Mouse (Mus musculus) erythroblast, adult 5-6 weeks (primary cell): ENCODE data around the gene Tmem129. TPM values are rescaled to one million over a fixed set of nuclear protein-coding genes. Genes with fewer than 3 reads are reported as not detected.

ENCODE experiments used
- ATAC-seq: replicated peaks from 2 replicates; pipeline ENCODE4 v1.8.0; 2016; ENCODE audit warnings: moderate number of reproducible peaks, mild to moderate bottlenecking, moderate TSS enrichment, inconsistent platforms; ENCODE audit not compliant: poor library complexity, low FRiP score, severe bottlenecking
- total RNA-seq, 2 experiments: library from RNA; stranded (forward) in 1 of 2; stranded (reverse) in 1 of 2; fragments of 150-400 nt in 1 of 2; fragments of 200-764, 138-1000 nt in 1 of 2; gene quantifications; 2 replicates each; pipeline versions ENCODE4 v1.2.3 to v1.2.4; 2015 to 2017; ENCODE audit warnings: low replicate concordance in 2 of 2

Gene Tmem129
- total RNA-seq (2015; ENCODE audit: low replicate concordance) (10.0 and 12.3 TPM in 2 replicates), total RNA-seq (2017; ENCODE audit: low replicate concordance) (10.1 and 14.2 TPM in 2 replicates)

DNA sequence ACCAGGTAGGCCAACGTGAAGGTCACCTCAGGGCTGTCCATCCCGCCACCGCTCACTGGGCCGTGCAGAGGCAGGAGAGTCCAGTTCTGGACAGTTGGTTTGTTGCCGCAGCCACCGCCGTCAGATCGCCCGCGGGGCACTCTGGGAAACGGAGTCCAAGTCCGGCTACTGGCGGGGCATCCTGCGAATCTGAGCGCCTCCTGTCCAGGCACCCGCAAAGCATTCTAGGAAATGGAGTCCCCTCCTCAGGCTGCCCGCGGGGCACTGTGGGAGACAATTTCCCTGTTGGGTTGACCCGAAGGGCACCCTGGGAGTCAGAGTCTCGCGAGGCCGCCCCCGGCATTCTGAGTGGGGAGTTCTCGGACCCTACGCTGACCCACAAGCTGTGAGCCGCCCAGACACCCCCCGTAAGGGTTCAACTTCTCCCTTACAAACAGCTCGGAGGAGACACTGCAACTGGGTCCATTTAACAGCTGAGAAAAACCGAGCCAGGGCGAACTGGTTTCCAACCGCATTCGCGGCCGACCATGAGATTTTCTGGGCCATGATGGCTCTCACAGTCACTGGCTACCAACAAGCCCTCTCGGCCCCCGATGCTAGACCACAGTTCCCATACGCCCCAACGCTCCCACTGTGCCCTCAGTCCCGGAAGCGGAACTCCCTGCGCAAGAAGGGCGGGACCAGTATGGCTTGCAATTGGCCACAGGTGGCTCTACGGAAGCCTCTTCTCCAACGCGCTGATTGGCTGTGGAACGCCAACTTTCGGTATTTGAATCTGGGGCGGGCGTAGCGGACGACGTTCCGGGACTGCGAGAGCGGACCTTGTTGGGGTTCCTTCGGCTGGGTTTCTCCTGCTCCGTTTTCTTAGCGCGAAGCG, at the start of gene Tmem129, which contains the start of gene Tacc3:
TSS of gene Tmem129 (minus strand) at position 630 of the 877 bp plus-strand sequence.
TSS of gene Tacc3 (plus strand) at position 342 of the 877 bp plus-strand sequence.
- peak; percentile 85 for ATAC-seq

DNA sequence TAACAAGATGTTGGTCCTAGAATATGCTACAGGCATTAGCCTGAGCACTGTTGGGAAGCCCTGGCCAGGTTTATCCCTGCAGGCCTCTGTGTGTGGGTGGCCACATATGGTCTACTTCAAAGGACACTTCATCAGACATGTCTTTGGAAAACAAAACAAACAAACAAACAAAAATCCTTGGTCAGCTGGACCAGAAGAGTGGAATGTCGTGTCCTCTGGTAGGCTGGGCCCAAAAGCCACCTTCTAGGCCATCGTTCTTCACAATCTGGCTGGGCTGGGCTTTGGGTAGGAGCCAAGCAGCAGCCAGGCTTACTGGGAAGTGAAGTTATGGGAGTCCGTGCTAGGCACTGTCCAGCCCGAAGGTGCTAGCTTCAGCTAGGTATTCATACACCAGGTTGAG, 48.9 kb upstream of the Tmem129 start:
- ATAC-seq = no peak

DNA sequence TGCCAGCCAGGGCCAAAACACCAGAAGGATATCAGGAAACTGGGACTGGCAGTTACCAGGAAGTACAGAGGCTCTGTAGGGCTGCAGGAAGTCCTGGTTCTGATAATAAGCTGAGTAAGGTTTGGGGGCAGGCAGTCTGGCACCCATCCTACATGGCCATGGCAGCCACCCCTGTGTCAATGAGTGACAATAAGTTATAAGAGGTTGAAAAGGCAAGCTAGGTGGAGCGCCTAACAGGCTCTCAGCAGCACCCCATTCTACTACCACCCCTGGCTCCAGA, 48.1 kb upstream of the Tmem129 start:
- no peak for ATAC-seq

DNA sequence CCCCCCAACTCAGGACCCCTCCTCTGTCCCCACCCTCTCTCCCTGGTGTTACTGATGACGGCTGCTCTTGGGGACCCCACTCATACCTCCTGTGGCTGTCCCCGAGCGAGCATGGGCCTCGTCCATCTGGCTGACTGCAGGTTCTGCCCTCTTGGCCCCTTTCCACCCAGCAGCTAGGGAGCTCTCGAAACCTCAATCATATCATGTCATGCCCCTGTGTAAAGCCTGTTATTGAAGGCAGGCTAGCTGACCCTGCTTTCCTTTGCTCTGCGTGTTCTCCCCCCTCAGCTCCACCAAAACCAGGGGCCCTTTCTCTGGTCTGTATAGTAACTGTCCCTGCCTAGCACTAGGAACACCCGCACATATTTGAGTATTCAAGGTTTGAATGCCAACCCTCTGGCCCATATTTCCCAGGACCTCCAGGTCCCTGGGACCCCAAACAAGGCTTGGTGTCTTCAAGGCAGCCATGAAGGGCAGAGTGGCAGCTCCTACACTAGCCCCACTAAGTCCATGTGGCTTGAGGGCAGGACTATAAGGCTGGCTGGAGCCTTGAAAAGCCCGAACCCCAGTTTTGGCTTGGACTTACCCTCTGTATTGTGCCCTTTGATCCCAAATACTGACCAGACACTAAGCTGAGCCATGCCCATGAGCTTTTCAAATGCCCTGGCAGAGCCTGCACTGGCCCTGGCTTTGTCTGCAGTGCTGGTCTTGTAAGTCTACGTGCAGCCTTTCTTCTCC, 47.6 kb upstream of the Tmem129 start:
- ATAC-seq = no peak

DNA sequence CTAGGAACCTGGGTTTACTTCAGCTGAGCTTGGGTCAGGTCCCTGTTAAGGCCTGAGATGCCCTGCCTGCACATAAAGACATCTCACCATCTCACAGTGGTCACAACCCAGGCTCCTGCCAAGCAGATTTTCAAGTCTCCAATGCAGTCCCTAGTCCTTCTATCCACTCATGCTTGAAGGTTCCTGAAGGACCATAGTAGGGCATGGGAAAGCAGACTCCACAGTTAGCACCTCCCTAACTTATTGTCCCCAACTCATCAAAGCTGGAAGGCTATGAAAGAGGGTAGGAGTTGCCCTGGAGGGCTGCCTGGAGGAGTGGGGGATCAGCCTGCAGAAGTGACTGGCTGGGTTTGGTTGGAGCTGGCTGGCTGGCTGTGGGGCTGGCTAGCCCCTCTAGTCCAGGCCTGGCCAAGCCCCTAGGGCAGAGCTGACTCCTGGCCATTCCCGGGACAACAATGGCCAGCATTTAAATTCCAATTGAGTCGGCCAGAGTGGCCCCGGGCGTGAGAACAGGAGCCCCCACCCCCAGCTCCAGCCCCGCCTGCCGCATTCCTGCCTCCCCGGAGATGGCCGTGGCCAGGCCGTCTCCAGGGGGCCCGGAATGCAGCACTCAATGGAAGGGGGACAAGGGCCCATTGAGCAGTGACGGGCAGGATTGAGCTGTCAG, 46.9 kb upstream of the Tmem129 start:
- ATAC-seq = no peak

DNA sequence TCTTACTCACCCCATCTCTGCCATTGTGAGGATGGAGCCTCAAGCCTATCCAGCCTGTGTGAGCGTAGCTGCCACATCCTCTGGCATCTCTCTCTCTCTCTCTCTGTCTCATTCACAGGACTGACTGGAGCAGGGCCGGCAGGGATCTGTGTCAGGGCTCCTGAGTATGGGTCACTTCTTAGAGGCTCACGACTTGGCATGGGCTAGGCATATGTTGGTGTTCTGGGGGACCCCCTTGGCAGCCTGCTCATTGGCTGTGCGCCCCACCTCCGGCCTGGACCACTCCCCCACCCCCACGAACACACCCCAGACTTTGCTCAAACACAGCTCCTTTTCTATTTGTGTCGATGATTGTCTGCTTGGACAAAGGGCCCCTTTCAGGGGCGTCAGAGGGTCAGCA, 45.8 kb upstream of the Tmem129 start:
- ATAC-seq = no peak

DNA sequence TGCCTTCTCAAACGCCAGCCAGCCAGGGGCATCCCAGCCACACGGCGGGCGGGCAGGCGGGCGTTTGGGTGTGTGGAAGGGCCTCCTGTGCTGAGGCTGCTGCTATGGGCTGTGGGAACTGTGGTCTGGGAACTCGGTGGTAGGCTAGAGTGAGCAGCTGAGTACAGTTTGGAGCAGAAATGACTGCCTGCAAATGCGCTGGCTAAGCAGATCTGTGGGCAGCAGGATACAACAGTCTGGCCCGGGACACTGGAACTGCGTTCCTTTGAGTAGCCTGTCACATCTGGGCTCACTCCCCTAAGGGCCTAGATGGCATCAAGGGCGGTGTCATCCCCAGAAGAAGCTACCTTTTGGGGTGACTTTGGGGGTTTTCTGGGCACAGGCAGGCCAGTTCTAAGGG, 43.6 kb upstream of the Tmem129 start:
- no peak for ATAC-seq

DNA sequence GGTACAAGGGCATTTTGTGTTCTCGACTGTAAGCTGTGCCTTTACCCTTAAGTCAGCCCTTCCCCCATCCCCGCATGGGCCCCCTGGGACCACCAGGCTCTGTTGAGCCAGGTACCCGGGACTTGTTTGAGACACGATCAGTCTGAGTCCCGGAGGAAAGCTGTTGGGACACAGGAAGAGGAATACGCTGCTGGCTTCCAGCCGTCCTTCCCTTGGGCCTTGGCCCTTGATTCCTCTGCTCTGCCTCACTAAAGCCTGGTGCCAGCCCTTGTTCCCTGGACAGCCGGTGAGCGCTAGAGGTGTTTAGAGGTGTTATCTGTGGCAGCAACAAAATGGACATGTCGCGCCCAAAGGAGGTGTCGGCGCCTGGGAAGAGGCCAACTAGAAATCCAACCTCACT, 41.8 kb upstream of the Tmem129 start:
- ATAC-seq = 0 out of 2 replicates have a peak, but pooled peaks have one; percentile 33

DNA sequence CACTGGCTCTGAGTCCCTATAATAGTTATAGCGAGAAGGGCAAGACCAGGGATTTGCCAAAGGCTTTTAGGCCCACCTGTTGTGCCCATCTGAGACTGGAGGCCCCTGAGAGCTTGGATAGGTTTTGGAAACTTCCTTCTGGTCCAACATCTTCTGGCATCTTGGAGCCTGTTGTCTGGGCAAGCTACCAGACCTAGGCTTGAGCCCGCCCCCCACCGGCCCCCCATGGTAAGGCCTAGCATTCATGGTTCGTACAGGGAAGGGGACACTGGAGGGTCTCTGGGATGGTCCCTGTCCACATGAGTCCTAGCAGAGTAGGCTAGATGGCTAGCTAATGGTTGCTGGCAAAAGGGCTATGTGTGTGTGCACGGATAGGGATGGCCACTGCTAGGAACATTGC, 40.5 kb upstream of the Tmem129 start:
- ATAC-seq = no peak

DNA sequence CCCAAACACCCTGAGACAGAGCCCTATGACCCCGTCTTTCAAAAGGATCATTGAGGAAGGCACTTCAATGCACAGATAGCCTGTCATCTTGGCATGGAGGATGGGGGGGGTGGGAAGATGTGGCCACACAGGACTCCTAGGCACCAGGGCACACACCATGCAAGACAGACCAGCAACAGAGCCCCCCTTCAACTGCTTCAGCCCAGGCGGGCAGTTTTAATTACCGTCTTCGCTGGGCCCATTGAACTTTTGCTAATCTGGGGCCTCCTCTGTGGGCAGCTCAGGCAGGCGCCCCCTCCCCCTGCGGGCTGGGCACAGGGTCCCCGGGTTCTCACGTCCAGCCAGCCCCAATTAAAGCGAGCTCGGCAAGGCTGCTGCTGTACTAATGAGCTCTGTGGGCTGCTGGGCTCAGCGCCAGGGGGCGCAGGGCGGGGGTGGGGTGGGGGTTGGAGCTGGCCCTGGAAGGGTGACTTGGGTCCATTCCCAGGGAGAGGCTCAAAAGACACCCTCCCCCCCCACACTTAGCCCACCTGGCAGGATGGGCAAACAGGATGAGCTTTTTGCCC, 39.8 kb upstream of the Tmem129 start:
- no peak for ATAC-seq

DNA sequence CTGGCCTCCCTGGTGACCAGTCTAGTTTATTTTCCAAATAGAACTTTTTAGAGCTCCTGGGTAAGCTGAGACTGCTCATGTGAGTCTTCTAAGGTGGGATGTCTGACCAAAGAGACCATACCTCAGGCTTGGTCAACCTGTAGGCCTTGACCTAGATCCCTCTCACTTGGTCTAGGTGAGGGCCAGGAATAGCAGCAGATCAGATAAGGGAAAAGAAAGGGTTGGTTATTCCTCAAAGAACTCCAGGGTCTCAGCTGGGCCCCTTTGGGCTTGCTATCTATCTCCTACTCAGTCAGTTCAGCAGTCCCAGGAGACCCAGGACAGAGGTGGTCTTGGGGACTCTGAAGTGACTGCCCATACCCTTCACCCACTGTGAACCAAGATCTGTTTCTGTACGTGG, 39.3 kb upstream of the Tmem129 start:
- no peak for ATAC-seq

DNA sequence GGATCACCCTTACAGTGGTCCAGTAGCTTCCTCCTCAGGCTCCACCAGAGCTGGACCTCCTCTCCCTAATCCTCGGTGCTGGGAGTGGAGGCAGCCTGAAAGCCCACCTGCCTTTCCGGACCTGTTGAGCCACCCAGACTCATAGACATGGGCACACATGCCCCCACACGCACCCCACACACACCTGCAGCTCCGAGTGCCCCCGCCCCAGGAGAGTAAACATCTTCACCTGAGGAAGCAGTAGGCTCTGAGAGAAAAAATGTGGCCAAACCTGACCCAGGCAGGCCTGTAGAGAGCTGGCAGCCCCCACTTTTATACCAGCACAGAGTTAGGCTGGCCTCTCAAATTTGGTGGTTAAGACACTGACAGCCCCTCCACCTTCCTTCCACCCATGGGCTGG, 38.2 kb upstream of the Tmem129 start:
- no peak for ATAC-seq

DNA sequence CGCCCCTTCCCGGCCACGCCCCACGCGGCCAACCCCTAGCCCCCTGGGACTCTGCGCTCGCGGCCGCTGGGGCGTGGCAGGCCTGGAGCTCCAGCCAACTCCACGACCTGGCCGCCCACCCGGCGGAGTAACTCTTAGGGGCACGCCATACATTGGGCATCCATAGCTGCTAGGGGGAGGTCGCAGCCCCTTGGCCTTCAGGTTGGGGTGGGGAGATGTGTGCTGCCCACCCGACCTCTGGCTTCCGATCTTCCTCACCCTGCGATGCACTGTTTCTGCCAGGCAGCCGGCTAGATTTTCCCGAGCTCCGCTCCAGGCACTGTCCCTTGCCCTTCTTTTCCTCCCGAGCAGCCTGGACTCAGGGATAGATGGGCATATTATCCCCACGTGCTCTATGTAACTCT, 37.5 kb upstream of the Tmem129 start:
- no peak for ATAC-seq

DNA sequence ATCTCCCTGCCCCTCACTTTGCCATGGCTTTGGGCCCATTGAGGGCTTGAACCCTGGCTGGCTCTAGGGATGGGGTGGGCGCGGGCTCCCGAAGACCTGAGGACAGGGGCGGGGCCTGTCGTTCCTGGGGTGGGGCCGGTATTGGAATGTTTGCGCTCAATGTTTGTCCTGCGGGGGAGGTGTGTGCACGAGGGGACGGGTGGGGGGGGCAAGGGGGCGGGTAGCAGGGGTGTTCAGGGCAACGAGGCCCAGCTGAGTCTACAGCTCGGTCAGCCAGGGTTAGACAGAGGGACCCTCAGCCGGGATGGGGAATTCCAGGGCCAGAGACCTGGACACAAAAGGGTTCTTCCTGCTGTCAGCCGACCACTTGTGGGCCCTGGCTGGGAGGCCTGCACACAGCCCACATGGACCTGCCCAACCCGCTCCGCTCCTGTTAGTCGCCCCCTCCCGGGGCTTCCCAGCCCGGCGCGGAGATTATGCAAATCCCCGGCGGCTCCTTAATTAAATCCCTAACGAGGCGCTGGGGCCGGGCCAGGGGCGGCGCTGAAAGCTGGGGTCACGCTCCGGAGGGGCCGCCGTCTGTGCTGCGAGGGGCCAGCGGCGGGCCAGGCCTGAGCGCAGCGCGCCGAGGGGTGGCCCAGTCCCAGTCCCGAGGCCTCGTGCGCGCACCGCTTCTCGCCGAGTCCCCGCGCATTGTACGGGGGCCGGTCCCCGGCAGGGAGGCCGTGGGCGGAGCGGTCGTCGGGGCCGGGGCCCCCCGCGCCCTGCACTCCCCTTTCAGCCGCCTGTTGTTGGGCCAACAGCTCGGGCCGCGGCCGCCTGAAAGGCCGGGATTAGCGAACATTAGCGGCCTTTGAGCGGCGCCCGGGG, 36.9 kb upstream of the Tmem129 start:
- no peak for ATAC-seq

DNA sequence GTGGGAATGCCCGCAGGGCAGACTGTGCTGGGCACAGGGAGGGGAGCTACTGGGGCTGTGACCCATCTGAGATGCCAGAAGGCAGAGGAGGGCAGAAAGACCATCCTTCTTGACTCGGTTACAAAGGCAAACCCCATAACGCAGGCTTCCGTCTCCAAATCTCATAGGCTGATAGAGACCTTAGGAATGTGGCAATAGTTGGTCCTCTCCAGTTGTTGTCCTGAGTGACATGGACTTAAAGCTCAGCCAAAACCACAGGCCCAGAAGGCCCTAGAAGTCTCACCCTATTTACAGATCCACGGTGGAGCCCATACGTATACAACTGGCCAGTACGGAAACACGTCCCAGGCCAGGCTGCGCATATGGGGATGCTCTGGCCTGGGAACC, 36.2 kb upstream of the Tmem129 start:
- ATAC-seq = no peak

DNA sequence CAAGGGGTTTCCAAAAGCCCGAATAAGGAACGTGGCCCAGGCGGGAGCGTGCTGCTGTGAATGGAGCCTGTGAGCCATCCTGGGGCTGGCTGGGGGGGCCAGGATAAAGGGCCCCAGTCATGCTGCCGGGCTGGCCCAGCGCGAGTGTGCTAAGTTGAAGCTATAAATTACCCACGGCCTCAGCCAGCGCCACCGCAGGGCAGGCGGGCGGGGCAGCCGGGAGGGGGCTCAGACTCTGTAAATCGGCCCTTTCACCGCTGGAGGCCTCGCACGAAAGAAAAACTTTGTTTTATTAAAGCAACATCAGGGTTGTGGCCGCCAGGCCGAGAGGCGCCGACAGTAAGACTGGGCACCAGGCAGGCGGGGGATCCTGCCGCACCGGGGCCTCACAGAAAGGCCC, 34.2 kb upstream of the Tmem129 start:
- no peak for ATAC-seq

DNA sequence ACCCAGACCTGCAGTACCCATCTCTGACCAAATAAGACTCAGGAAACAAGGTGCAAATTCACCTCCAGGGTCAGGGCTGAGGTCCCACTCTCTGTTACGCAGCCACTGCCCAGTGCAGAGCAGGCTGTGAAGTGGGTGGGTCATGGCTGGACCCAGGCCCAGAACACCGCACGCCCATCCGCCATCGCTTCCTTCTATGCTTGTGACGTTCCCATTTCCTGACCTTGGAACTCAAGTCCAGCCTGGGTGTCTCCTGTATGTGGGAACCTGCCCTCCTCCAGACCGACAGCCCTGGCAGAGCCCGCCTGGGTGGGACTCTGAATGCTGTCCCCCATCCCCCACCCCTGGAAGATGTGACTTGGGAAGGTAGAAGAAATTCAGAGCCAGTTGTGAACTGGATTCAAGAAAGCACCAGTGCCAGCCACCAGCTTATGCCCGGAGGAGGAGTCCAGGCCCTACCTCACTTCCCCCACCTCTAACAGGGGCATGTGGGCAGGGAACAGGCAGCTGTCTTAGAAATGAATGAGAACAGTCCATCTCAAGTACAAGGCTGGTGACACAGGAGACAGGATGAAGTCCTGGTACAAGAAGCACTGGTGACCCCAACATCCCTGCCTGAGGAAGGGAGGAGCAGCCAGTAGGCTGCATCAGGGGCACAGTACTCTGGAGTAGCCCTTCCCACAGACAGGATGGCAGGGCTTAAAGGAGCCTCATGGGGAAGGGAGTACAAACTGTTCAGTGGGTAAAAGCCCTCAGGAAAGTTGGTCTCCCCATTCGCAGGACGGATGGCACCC, 31.8 kb upstream of the Tmem129 start:
- ATAC-seq = no peak

DNA sequence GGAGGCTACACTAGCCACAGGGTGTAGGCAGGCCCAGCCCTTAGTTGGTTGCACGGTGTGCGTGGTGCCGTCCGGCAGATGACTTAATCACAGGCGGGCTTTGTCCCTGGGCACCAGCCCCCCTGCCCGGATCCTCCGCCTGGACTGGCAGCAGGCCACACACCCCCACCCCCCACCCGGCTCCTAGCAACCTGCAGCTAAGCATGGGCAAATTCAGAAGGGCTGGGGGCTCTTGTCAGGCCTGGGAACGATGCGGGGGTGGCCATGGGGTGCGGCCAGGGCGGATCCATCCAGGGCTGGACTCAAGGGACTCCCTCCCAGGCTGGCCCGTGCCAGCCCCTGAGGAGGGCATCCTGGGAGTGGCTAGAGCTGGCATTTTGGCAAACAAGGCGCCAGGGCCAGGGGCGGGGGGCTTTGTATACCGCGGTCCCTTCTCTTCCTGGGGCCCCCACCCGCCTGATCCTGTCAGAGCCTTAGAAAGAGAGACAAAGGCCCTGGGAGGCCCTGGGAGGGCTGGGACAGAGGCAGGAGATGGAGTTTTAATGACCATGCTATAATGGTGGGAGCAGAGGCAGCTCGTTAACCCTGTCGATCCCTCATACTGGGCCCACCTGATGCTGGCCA, 31.1 kb upstream of the Tmem129 start:
- no peak for ATAC-seq
